Mouse (Mus musculus) Patski (cell line): ENCODE results near the gene Zfp706. TPM values are rescaled to one million over a fixed set of nuclear protein-coding genes. Genes with fewer than 3 reads are reported as not detected.

ENCODE experiments used
- ATAC-seq: fragments of 100-300 bp; one replicate; pipeline ENCODE4 v1.8.0; 2021
- CTCF ChIA-PET: fragments of 350-600 bp; sonication (Branson Sonifier 250); formaldehyde crosslinking; loops from one replicate; lab custom pipeline; 2022; ENCODE audit warnings: inconsistent platforms; lab: Charles Lee
- POLR2A ChIA-PET: fragments of 350-600 bp; sonication (Branson Sonifier 250); formaldehyde crosslinking; loops from one replicate; lab custom pipeline; 2022; ENCODE audit warnings: antibody characterized with exemption, inconsistent platforms; lab: Charles Lee
- DNase-seq: peaks from one replicate; pipeline ENCODE4 v3.0.0-alpha.2; 2011; ENCODE audit warnings: low read depth, low spot score
- H3K27me3 ChIP-seq: fragments of 371-371 bp; one replicate; pipeline ENCODE4 v1.5.1; 2021
- CTCF ChIP-seq: fragments of 100-300 bp; IDR thresholded peaks from one replicate; pipeline ENCODE4 v1.5.1; 2021
- in situ Hi-C: fragments of 300-500 bp; cut with MboI; formaldehyde crosslinking; loops from 3 replicates; pipeline ENCODE4 v1.11.1; 2018; ENCODE audit warnings: low pct_unique_long_range_greater_than_20kb, mixed read lengths
- polyA plus RNA-seq: library from polyadenylated mRNA; unstranded; gene quantifications from one replicate; pipeline ENCODE4 v1.2.3, GENCODE M21; 2021

Zfp706 gene
- polyA plus RNA-seq, 1 experiment from 2014 or later: 267 TPM

DNA sequence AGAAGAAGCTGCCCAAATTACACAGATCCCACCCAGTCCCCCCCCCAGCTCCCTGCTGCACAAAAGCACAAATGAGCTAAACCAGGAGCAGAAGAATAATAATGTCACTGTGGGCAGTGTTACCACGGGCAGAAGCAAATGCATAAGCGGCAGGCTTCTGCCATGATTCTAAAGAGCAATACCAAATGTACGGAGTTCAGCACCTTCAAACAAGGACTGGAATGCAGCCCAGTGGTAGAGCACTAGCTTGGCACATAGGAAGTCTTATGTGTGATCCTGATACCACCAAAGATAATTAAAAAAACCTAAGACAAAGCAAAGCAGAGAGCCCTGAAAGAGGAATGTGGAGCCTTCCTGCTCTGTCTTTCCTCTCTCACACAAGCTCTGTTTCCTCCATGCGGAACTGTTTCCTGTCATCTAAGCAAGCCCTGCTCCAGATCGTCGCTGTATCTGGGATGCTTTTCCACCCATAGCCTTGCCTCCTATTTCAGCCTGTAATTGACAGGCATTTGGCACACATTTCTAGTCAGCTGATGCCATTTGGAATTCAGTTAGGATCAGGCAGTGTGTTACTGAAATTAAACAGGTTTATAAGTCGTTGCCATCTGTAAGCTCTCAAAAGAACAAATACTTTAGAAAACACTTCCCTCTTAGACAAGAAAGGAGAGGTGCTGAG, 29.0 kb upstream of the Zfp706 start:
- CTCF ChIA-PET: no interaction called here
- POLR2A ChIA-PET: no interaction called here
- no peaks in the 10 kb centered on the region for H3K27me3 ChIP-seq
- TF ChIP-seq CTCF: no peak
- no peak for ATAC-seq
- in situ Hi-C loops: no loop called here
- DNase-seq: no peak

DNA sequence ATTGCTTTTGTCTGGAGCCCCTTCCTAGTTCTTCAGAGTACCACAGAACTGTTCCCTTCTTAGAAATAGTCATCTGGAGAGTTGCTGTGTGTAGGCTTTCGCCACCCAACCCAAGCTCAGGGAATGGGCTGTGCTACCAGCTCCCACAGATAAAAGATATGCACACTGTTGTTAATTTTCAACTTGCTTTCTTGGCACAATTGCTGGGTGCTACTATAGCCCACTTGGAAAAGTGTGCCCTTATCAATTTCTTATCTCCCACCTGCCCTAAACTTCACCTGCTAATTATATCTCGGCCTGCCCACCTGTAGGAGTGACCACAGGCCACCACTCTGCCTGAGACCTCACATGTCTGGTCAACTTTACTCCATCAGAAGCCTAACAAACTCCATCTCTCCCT, 26.6 kb upstream of the Zfp706 start:
- CTCF ChIA-PET: interaction anchor here (1.3 kb wide), 1 partner anchor 26 kb away, joined by 4 read pairs; the partner anchor contains the start of gene Zfp706
- no peaks in the 10 kb centered on the region for H3K27me3 ChIP-seq
- POLR2A ChIA-PET: no interaction called here
- ATAC-seq: no peak
- in situ Hi-C loops: no loop called here
- no peak for DNase-seq
- TF ChIP-seq CTCF: no peak

DNA sequence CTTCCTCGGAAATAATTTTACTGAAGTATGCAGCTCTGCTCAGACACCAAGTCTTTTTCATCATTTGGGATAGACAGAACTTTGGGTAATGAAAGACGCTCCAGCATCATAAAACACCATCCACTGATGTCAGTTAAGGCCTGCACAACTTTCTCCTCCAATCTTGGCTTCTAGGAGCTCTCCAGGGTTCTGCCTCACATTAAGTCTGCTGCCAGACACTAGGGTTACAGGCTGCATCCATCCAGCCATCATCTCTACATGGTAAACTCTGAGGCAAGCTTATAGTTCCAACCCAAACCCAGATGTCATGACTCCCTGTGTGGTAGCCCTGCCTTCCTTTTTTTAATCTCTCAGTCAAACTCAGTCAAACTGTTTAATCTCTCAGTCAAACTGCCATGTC, 25.9 kb upstream of the Zfp706 start:
- DNase-seq (no peak), ATAC-seq (no peak)
- ChIA-PET POLR2A (no interaction called here), CTCF (interaction anchor here (1.3 kb wide), 1 partner anchor 25 kb away, joined by 4 read pairs; the partner anchor contains the start of gene Zfp706)
- H3K27me3 ChIP-seq: no peaks in the 10 kb centered on the region
- no peak for TF ChIP-seq CTCF
- in situ Hi-C loops: no loop called here

DNA sequence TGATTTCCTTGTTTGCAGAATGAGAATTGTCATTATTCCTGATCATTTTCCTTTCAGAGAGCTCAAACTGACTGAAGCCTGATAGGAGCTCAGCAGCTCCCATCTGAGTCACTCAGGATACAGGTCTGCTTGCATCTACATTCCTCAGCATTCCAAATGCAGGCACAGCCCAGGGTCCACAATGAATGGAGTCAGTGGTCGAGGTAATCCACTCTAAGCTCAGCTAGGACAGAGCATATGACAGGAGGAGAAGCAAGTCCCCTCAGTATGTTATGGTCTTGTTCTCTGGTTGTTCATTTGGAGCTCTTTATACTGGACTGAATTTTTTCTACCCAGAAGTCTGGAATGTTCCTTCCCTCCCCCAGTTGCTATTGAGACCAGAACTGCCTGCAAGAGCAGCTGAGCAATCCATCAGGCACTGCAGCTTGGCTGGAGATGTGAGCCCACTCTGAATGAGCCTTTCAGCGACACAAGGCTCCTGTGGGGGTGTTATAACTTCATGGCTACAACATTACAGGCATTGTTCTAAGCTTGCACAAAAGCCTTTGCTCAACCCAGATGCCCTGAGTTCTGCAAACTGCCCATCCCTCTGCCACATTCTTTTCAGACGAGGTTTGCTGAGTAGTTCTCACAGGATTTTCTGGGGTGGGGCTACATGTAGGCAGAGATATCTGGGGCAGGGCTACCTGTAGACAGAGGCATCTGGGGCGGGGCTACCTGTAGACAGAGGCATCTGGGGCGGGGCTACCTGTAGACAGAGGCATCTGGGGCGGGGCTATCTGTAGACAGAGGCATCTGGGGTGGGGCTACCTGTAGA, 24.0 kb upstream of the Zfp706 start:
- no peaks in the 10 kb centered on the region for H3K27me3 ChIP-seq
- CTCF ChIA-PET: interaction anchor here (0.7 to 1.1 kb wide), 3 partner anchors 23 to 70 kb away, joined by 3 to 4 read pairs (median 4); no protein-coding TSS in a partner anchor
- in situ Hi-C loops: no loop called here
- POLR2A ChIA-PET: no interaction called here
- no peak for DNase-seq
- ATAC-seq: peak; percentile 73
- no peak for TF ChIP-seq CTCF

DNA sequence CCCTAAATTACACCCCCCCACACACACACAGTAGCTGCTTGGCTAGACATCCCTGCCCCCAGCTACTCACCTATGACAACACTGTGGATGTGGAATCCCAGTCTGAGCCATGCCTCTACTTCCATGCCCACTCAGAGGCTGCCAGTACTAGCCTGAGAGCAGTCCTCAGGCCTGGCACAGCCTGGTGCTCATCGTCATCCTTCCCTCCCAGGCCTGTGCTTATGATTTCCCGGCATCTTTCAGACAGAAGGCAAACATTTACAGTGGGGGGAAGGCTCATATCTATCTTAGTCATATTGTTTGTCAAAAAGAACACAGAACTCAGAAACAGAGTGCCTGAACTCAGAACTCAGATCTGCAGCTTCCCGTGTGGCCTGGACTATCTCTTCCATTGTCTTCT, 23.4 kb upstream of the Zfp706 start:
- in situ Hi-C loops: no loop called here
- POLR2A ChIA-PET: no interaction called here
- CTCF ChIA-PET: interaction anchor here (0.7 to 1.1 kb wide), 3 partner anchors 22 to 71 kb away, joined by 3 to 4 read pairs (median 4); no protein-coding TSS in a partner anchor
- DNase-seq (no peak), ATAC-seq (no peak)
- TF ChIP-seq CTCF: no peak
- H3K27me3 ChIP-seq: no peaks in the 10 kb centered on the region

DNA sequence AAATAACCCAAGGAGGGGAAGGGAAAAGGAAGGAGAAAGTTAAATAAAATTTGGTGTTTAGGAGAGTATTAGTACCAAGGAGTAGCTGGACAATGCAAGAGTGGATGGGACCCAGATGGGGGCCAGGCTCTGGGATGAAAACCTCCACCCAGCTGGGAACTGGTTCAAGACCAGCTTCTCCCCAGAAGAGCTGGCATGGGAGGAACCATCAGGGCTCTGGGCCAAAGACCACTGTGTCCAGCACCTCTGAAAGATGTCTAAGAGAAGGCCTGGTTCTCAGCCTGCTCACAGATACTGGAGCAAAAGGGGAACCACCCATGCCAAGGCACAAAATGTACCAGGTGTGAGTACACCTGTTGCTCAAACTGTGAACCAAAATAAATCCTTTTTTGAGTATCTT, 20.4 kb upstream of the Zfp706 start:
- no peak for TF ChIP-seq CTCF
- ChIA-PET POLR2A (no interaction called here), CTCF (interaction anchor here (1.3 kb wide), 1 partner anchor 239 kb away, joined by 3 read pairs; no protein-coding TSS in a partner anchor)
- DNase-seq (no peak), ATAC-seq (no peak)
- in situ Hi-C loops: no loop called here
- H3K27me3 ChIP-seq: no peaks in the 10 kb centered on the region

DNA sequence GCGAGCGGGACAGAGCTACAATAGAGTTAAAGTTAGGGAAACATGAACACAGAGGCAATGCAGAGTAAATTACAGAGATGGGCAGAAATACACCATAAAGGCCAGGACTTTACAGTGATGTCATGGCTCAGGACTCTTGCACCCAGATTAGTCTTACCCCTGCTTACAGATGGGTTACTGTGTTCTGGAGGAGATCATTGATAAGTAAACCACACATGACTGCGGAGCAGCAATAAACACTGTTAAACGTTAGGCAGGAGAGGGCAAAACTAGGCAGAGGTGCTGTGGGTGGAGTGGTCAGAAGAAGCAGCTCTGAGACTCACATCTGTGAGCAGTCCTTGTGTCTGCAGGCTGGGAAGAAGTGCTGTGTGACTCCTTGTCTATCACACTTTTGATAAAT, 18.9 kb upstream of the Zfp706 start:
- in situ Hi-C loops: no loop called here
- DNase-seq: no peak
- ChIA-PET POLR2A (no interaction called here), CTCF (no interaction called here)
- H3K27me3 ChIP-seq: no peaks in the 10 kb centered on the region
- no peak for TF ChIP-seq CTCF
- no peak for ATAC-seq

DNA sequence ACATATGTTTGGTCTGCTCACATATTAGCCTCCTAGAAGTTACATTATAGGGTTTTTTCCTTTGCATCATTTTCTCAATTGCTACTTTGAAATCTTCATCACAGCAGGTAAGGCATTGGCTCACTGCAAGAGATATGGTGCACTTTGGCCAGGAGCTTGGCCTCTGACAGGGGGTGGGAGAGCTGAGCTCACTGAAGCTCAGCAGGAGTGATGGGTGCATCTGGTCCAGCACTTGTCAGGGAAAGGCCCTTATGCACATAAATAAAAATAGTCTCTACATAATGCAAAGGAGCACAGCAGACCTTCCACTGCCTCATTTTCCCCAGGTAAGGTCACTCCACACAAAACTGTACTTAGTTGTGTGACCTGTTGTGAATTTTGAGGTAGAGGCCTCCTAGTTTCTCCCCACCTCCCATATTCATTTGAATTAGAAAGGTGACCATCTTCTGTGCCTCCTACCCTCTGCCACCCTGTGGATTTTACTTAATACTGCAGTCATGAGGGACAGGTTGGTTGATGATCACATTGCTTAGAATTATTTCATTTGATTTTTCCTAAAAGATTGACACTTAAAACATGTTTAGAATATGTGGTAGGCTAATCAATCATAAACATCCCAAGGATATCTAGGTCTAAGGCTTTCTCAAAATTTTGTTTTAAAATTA, 13.1 kb upstream of the Zfp706 start:
- in situ Hi-C loops: no loop called here
- POLR2A ChIA-PET: no interaction called here
- TF ChIP-seq CTCF: peak; percentile 48
- ATAC-seq (no peak), DNase-seq (no peak)
- no peaks in the 10 kb centered on the region for H3K27me3 ChIP-seq
- CTCF ChIA-PET: interaction anchor here (0.5 kb wide), 1 partner anchor 19 kb away, joined by 3 read pairs; no protein-coding TSS in a partner anchor

DNA sequence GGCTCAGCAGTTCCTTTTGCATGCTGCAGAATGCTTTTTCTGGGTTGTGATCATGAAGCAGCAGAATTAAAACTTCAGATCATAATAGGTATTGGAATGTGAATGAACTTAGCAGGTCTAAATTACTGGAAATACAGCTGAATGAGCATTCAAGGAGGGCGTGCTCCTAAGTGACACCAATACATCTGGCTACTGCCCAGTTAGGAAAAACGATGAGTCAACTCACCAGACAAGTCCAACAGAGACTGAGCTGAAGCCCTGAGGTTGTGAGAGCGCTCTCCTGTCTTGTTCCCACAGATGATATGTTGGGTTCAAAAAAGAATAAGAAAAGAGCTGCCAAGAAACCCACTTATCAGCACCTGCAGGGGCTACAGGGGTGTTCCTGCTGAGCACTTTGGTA, 11.9 kb upstream of the Zfp706 start:
- no peaks in the 10 kb centered on the region for H3K27me3 ChIP-seq
- no peak for TF ChIP-seq CTCF
- in situ Hi-C loops: no loop called here
- POLR2A ChIA-PET: interaction anchor here (0.7 kb wide), 1 partner anchor 226 kb away, joined by 3 read pairs; no protein-coding TSS in a partner anchor
- CTCF ChIA-PET: interaction anchor here (1.2 kb wide), 1 partner anchor 11 kb away, joined by 3 read pairs; no protein-coding TSS in a partner anchor
- ATAC-seq (no peak), DNase-seq (no peak)

DNA sequence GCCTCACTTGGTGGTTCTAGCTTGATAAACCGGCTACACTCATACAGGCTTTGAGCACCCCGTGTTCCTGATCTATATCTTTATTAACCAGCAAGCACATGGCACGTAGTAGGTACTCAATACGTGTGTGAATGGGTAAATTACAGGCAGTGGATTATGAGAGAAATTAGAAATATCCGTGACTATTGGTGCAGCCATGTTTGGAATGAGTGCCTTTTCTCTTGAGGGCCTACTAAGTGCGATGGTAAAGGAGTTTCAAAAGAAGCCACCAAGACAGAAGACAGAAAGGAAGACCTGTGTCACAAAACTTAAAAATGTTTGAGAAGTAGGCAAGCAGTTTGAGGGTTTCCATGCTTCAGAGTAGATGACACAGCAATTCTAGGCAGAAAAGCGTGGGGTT, 4.3 kb upstream of the Zfp706 start:
- CTCF ChIA-PET: no interaction called here
- POLR2A ChIA-PET: no interaction called here
- no peak for DNase-seq

More for the DNA sequence above, 4.3 kb upstream of the Zfp706 start:
- ATAC-seq: no peak
- no peaks in the 10 kb centered on the region for H3K27me3 ChIP-seq
- in situ Hi-C loops: no loop called here
- TF ChIP-seq CTCF: no peak
